Mouse (Mus musculus) limb, embryonic 10.5 days (tissue): ENCODE results near the gene Mroh8. TPM values are rescaled to one million over a fixed set of nuclear protein-coding genes. Genes with fewer than 3 reads are reported as not detected.

Experiments used
- DNase-seq: peaks from one replicate; pipeline ENCODE4 v3.0.0-alpha.2; 2017; ENCODE audit warnings: low spot score
- H3K27ac ChIP-seq: fragments of 300-500 bp; sonication (generic); 2 replicates; pipeline ENCODE4 v1.5.1; 2016; ENCODE audit warnings: mild to moderate bottlenecking
- H3K27me3 ChIP-seq: fragments of 300-500 bp; sonication (generic); 2 replicates; pipeline ENCODE4 v1.6.1; 2016; ENCODE audit warnings: low read depth, mild to moderate bottlenecking; ENCODE audit not compliant: poor library complexity, severe bottlenecking
- H3K36me3 ChIP-seq: fragments of 300-500 bp; sonication (generic); 2 replicates; pipeline ENCODE4 v1.6.1; 2016; ENCODE audit warnings: mild to moderate bottlenecking, moderate library complexity
- H3K4me1 ChIP-seq: fragments of 300-500 bp; sonication (generic); 2 replicates; pipeline ENCODE4 v1.6.1; 2016
- H3K4me3 ChIP-seq: fragments of 300-500 bp; sonication (generic); 2 replicates; pipeline ENCODE4 v1.5.1; 2016; ENCODE audit warnings: mild to moderate bottlenecking, moderate library complexity
- H3K9me3 ChIP-seq: fragments of 300-500 bp; sonication (generic); replicated peaks from 2 replicates; pipeline ENCODE4 v1.6.1; 2016; ENCODE audit warnings: mild to moderate bottlenecking
- WGBS: fragments of 180-500 bp; shearing (Covaris S2); methylation state at CpG from one replicate; pipeline ENCODE4 v1.1.7; 2016; 5-methylcytosine and 5-hydroxymethylcytosine counted together
- polyA plus RNA-seq: library from polyadenylated mRNA; unstranded; fragments of >200 nt; fragmentation: Nextera tagmentation; extraction: Ambion mirVana; gene quantifications from 2 replicates; pipeline ENCODE4 v1.2.1, GENCODE M21; 2016

The Mroh8 gene
- 0.58 and 0.66 TPM in 2 replicates for polyA plus RNA-seq

- under 1% methylated on average over 32 of the region's 32 CpGs for WGBS
- no peak for DNase-seq
Observed at GRCm38 (mm10) chr2:157279416-157279800, at the start of gene Mroh8. TSS of gene Mroh8 (minus strand) at chr2:157279549.

DNA sequence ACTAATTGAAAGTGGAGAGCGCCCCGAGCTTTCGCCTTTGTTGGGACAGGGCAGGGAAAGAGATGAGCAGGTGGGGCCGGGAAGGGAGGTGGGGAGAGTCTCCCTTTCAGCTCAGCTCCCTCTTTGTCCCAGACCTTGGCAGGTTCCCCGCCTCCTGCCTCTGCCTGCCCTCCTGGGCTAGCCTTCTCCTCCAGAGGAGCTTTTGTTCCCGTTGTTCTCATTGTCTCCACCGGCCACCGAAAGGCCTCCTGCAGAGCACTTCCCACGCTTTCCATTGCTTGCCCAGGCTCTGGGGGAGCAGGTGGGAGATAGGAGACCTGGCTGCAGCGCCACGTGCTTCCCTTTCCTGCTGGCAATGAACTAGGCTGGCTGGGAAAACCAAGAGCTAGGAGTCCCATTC lies 49.2 kb upstream of the Mroh8 start:
- no peak for DNase-seq
- Histone ChIP-seq H3K4me3 (no peak overlapping the region), H3K4me1 (0 out of 2 replicates have a peak, but pooled peaks cover 4% of the 10 kb centered on the region), H3K36me3 (peaks cover 62% of the 10 kb centered on the region), H3K9me3 (no peaks in the 10 kb centered on the region), H3K27me3 (no peaks in the 10 kb centered on the region), H3K27ac (no peak overlapping the region)
- WGBS: 34% methylated on average over 11 of the region's 11 CpGs

More at GRCm38 (mm10) chr2:157279416-157279800, at the start of gene Mroh8:
- peaks cover 18% of the 10 kb centered on the region for H3K4me1 ChIP-seq
- H3K9me3 ChIP-seq: no peaks in the 10 kb centered on the region
- H3K27me3 ChIP-seq: no peaks in the 10 kb centered on the region
- peaks cover 31% of the 10 kb centered on the region for H3K36me3 ChIP-seq
- H3K27ac ChIP-seq: peak within 1 kb of the TSS; percentile 99
- H3K4me3 ChIP-seq: peak within 1 kb of the TSS; percentile 93

GRCm38 (mm10) chr2:157328106-157328505 lies 48.8 kb upstream of the Mroh8 start:
- Histone ChIP-seq H3K36me3 (peaks cover 63% of the 10 kb centered on the region), H3K27ac (no peak overlapping the region), H3K4me3 (no peak overlapping the region), H3K4me1 (0 out of 2 replicates have a peak, but pooled peaks cover 4% of the 10 kb centered on the region), H3K9me3 (no peaks in the 10 kb centered on the region), H3K27me3 (no peaks in the 10 kb centered on the region)
- no peak for DNase-seq
- 47% methylated on average over 5 of the region's 5 CpGs for WGBS

DNA sequence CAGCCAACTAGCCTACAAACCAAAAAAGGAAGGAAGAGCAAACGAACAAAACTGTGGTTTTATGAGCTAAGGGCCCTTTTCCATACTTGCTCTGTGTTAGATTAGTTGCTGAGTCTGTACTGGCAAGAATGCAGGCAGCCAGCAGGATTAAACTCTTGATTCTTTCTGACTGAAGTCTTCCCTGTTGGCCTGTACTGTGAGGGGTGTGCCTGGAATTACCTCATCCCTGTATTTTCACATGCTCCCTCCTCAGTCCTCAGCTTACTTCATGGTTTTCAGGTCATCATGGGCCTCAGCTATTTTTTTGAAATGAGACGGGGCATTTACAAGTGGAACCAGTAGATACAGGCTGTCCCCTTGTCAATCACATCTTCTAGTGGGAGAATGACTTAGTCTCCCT lies 45.9 kb upstream of the Mroh8 start:
- H3K27me3 ChIP-seq: no peaks in the 10 kb centered on the region
- H3K4me1 ChIP-seq: 0 out of 2 replicates have a peak, but pooled peaks cover 4% of the 10 kb centered on the region
- no peak overlapping the region for H3K4me3 ChIP-seq
- peaks cover 91% of the 10 kb centered on the region for H3K36me3 ChIP-seq
- H3K9me3 ChIP-seq: no peaks in the 10 kb centered on the region
- no peak overlapping the region for H3K27ac ChIP-seq
- DNase-seq: no peak
- WGBS: 87% methylated on average over 2 of the region's 2 CpGs

GRCm38 (mm10) chr2:157322029-157322766 lies 42.8 kb upstream of the Mroh8 start:
- Histone ChIP-seq H3K9me3 (no peaks in the 10 kb centered on the region), H3K27me3 (no peaks in the 10 kb centered on the region), H3K4me1 (no peaks in the 10 kb centered on the region), H3K4me3 (no peak overlapping the region), H3K27ac (no peak overlapping the region), H3K36me3 (peaks cover 99% of the 10 kb centered on the region)
- WGBS: 94% methylated on average over 5 of the region's 5 CpGs
- no peak for DNase-seq

DNA sequence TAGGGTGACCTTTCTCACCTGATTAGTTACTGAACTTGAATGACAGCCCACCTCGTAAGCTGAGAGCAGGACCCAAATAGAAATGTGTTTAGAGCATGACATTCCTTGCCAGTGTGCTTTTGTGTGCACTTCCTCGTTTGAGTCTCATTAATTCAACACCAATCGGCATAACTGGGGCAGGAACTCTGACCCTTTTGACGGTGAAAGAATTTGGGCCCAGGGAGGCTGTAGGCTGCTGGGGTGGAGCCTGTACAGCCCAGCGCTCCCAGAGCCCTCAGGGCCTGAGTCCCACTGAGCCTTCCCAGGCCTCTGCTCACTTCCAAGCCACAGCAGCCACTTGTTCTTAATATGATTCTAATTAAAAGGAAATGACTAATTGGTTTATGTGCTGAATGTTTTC lies 41.5 kb upstream of the Mroh8 start:
- DNase-seq: no peak
- no peak overlapping the region for H3K27ac ChIP-seq
- WGBS: 59% methylated on average over 5 of the region's 5 CpGs
- no peaks in the 10 kb centered on the region for H3K27me3 ChIP-seq
- H3K9me3 ChIP-seq: no peaks in the 10 kb centered on the region
- no peak overlapping the region for H3K4me3 ChIP-seq
- H3K4me1 ChIP-seq: no peaks in the 10 kb centered on the region
- H3K36me3 ChIP-seq: peaks cover 98% of the 10 kb centered on the region

DNA sequence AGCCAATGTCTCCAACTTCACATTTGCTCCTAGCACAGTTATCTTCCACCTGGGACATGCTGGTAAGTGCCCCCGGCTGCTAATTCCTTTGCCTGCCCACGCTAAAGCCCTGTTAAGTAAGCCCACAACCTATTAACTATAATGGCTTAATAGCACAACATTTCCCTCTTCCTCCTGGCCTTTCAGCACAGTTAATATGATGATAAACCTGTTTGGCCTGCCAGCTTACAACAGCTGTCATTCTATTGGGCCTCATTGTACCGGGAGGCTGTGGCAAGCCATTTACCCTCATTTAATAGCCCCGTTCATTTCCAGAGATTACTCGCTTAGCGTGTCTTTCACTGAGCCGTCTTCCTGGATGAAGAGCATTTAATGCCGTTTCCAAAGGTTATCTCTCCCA lies 40.8 kb upstream of the Mroh8 start:
- 79% methylated on average over 8 of the region's 8 CpGs for WGBS
- Histone ChIP-seq H3K4me3 (no peak overlapping the region), H3K27me3 (no peaks in the 10 kb centered on the region), H3K36me3 (peaks cover 98% of the 10 kb centered on the region), H3K4me1 (no peaks in the 10 kb centered on the region), H3K9me3 (no peaks in the 10 kb centered on the region), H3K27ac (no peak overlapping the region)
- DNase-seq: no peak

DNA sequence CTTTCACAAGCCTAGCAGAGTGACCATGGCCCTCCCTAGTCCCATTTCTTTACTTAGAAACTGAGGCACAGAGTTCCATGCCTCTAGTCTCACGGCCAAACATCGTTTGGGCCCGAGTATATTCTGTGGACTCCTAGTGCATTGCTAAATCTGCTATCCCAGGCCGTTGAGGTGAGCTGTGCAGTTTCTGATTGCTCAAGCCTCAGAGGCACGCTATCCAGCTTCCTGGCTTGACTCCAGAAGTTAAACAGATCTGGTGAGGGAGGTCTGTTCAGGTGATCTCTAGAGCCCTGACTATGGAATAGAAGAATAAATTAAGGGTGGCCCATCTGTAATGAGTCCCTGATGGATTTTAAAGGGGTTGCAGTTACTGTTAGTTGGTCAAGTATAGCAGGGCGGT lies 37.9 kb upstream of the Mroh8 start:
- H3K4me1 ChIP-seq: no peaks in the 10 kb centered on the region
- no peaks in the 10 kb centered on the region for H3K9me3 ChIP-seq
- no peaks in the 10 kb centered on the region for H3K27me3 ChIP-seq
- over 99% methylated on average over 6 of the region's 6 CpGs for WGBS
- H3K27ac ChIP-seq: no peak overlapping the region
- peaks cover 98% of the 10 kb centered on the region for H3K36me3 ChIP-seq
- no peak overlapping the region for H3K4me3 ChIP-seq
- DNase-seq: no peak

DNA sequence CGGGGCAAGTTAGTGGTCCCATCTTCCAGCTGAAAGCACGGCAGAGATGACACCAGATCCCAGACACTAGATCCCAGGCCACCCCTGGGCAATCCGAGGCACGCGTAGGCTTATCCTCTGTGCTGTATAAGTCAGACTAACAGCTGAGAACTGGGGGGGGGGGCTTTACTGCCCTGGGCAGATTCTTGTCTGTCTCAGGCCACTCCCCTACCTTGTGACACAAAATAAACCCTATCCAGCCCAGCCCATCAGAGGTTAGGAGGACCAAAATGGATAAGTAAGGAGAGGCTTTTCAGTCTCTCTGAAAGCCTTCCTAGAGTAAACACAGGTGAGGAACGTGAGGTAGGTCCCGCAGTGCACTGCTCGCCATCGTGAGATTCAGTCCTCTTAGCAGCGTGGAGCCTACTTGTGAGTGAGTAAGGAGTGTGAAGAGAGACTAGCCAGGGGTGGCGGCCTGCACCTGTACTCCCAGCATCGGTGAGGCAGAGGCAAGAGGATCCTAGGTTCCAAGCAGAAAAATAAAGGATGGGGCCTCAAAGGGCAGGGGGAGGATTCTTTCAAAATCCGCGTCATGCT lies 37.1 kb upstream of the Mroh8 start:
- WGBS: 93% methylated on average over 14 of the region's 14 CpGs
- no peak for DNase-seq
- Histone ChIP-seq H3K27ac (no peak overlapping the region), H3K9me3 (no peaks in the 10 kb centered on the region), H3K4me3 (no peak overlapping the region), H3K27me3 (no peaks in the 10 kb centered on the region), H3K4me1 (no peaks in the 10 kb centered on the region), H3K36me3 (peaks cover 98% of the 10 kb centered on the region)

- H3K27me3 ChIP-seq: no peaks in the 10 kb centered on the region
- H3K4me1 ChIP-seq: no peaks in the 10 kb centered on the region
- peaks cover 98% of the 10 kb centered on the region for H3K36me3 ChIP-seq
- H3K4me3 ChIP-seq: no peak overlapping the region
- no peak for DNase-seq
- H3K27ac ChIP-seq: no peak overlapping the region
- 94% methylated on average over 6 of the region's 6 CpGs for WGBS
- H3K9me3 ChIP-seq: no peaks in the 10 kb centered on the region
Observed at GRCm38 (mm10) chr2:157315486-157315885, 36.1 kb upstream of the Mroh8 start.

DNA sequence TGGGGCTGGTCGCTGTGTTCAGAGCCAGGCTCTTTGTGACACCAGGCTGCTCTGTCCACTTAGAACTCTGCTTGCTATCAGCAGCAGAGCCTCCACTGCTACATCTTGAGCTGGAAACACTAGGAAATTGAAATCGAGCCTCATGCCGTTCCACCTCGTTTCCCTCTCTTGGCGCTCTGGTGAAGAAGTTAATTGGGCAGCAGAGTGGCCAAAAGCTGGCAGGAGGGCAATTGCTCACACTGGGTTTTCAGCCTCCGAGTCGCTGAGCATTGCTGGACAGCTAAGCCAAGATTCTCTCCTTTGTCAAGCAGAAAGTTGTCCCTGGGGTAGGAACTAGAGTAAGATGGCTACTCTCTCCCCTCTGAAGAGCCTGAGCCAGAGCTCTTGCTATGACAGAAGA lies 35.0 kb upstream of the Mroh8 start:
- H3K36me3 ChIP-seq: peaks cover 99% of the 10 kb centered on the region
- H3K27me3 ChIP-seq: no peaks in the 10 kb centered on the region
- no peak for DNase-seq
- no peak overlapping the region for H3K27ac ChIP-seq
- no peak overlapping the region for H3K4me3 ChIP-seq
- H3K9me3 ChIP-seq: no peaks in the 10 kb centered on the region
- no peaks in the 10 kb centered on the region for H3K4me1 ChIP-seq
- WGBS: 90% methylated on average over 7 of the region's 7 CpGs

- no peaks in the 10 kb centered on the region for H3K27me3 ChIP-seq
- no peak for DNase-seq
- 92% methylated on average over 3 of the region's 3 CpGs for WGBS
- no peak overlapping the region for H3K4me3 ChIP-seq
- no peaks in the 10 kb centered on the region for H3K9me3 ChIP-seq
- no peak overlapping the region for H3K27ac ChIP-seq
- peaks cover 99% of the 10 kb centered on the region for H3K36me3 ChIP-seq
- no peaks in the 10 kb centered on the region for H3K4me1 ChIP-seq
Observed at GRCm38 (mm10) chr2:157313718-157314117, 34.4 kb upstream of the Mroh8 start.

DNA sequence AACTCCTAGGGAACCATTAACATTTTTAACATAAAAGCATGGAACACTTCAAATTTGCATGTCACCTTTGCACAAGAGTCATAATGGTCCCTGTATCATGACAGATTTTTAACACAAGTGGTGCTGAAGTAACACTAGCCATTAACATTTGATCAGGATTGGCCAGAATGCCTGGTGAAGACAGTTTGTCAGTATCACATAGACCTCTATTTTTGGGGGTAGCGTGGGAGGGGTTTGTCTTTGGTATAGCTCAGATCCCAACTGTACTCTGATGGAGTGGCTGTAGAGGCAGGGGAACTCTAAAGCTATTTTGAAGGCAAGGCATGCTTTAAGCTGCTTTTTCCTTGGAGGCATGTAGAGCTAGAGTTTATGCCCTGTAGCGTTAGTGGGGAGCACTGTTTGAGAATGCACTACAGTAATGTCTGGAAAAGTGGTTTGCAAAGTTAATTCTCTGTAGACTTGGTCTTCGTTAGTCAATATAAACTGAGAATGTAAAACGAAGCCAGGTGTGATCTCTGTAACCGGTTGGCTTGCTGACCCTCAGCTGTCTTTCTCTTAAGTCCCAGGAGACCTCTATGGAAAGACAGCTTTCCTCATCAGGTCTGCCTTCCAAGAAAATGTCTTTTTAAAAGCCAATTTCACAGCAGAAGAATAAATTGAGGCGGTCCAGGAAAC lies 31.8 kb upstream of the Mroh8 start:
- no peak for DNase-seq
- peaks cover 100% of the 10 kb centered on the region for H3K36me3 ChIP-seq
- WGBS: 94% methylated on average over 6 of the region's 6 CpGs
- H3K4me3 ChIP-seq: no peak overlapping the region
- H3K27me3 ChIP-seq: no peaks in the 10 kb centered on the region
- H3K4me1 ChIP-seq: no peaks in the 10 kb centered on the region
- H3K27ac ChIP-seq: no peak overlapping the region
- H3K9me3 ChIP-seq: no peaks in the 10 kb centered on the region
